Mouse (Mus musculus) midbrain, postnatal 0 days (tissue): ENCODE data around the gene Smpx. TPM values are rescaled to one million over a fixed set of nuclear protein-coding genes. Genes with fewer than 3 reads are reported as not detected.

Experiments
- ATAC-seq: fragments of 200-750 bp; cut with Nextera tagmentation; 2 replicates; pipeline ENCODE4 v1.8.0; 2017; ENCODE audit warnings: moderate number of reproducible peaks, mild to moderate bottlenecking, moderate TSS enrichment, moderate library complexity; ENCODE audit not compliant: low FRiP score
- DNase-seq: peaks from one replicate; pipeline ENCODE4 v3.0.0-alpha.2; 2015; ENCODE audit warnings: low spot score
- H3K27ac ChIP-seq: fragments of 300-500 bp; sonication (generic); 2 replicates; pipeline ENCODE4 v1.5.1; 2014; ENCODE audit warnings: low read depth, mild to moderate bottlenecking, low read length, mixed read lengths
- H3K27me3 ChIP-seq: fragments of 300-500 bp; sonication (generic); 2 replicates; pipeline ENCODE4 v1.6.1; 2014; ENCODE audit warnings: low read length, control low read depth, mixed read lengths; ENCODE audit not compliant: insufficient read depth
- H3K36me3 ChIP-seq: fragments of 300-500 bp; sonication (generic); 2 replicates; pipeline ENCODE4 v1.6.1; 2014; ENCODE audit warnings: low read length, control low read depth, mixed read lengths; ENCODE audit not compliant: insufficient read depth
- H3K4me1 ChIP-seq: fragments of 300-500 bp; sonication (generic); 2 replicates; pipeline ENCODE4 v1.6.1; 2014; ENCODE audit warnings: mild to moderate bottlenecking, control low read depth, antibody characterized with exemption, low read length, mixed read lengths; ENCODE audit not compliant: insufficient read depth
- H3K4me2 ChIP-seq: fragments of 300-500 bp; sonication (generic); 2 replicates; pipeline ENCODE4 v1.6.1; 2014; ENCODE audit warnings: low read depth, mild to moderate bottlenecking, low read length, mixed read lengths; ENCODE audit not compliant: poor library complexity, severe bottlenecking
- H3K4me3 ChIP-seq: fragments of 300-500 bp; sonication (generic); 2 replicates; pipeline ENCODE4 v1.5.1; 2014; ENCODE audit warnings: low read depth, mild to moderate bottlenecking, low read length, moderate library complexity
- H3K9ac ChIP-seq: fragments of 300-500 bp; sonication (generic); replicated peaks from 2 replicates; pipeline ENCODE4 v1.6.1; 2014; ENCODE audit warnings: mild to moderate bottlenecking, low read length, moderate library complexity, mixed read lengths; ENCODE audit not compliant: poor library complexity, severe bottlenecking
- H3K9me3 ChIP-seq: fragments of 300-500 bp; sonication (generic); 2 replicates; pipeline ENCODE4 v1.6.1; 2016; ENCODE audit warnings: low read length, control low read depth
- CTCF ChIP-seq: IDR thresholded peaks from 2 replicates; pipeline ENCODE4 v1.5.1; 2016; ENCODE audit warnings: antibody characterized with exemption, mild to moderate bottlenecking
- WGBS: fragments of 180-500 bp; shearing (Covaris S2); extraction: QIAGEN DNeasy Blood & Tissue Kit; methylation state at CpG from one replicate; pipeline ENCODE4 v1.1.7; 2014; 5-methylcytosine and 5-hydroxymethylcytosine counted together
- polyA plus RNA-seq: library from polyadenylated mRNA; unstranded; fragments of >200 nt; fragmentation: Nextera tagmentation; extraction: Ambion mirVana; gene quantifications from 2 replicates; pipeline ENCODE4 v1.2.1, GENCODE M21; 2015
- total RNA-seq: library from RNA; depleted of rRNA; stranded (reverse); fragments of >200 nt; gene quantifications from 2 replicates; pipeline ENCODE4 v1.2.3, GENCODE M21; 2014; rRNA removed

The Smpx gene
- 0.77 TPM in 1 of 2 replicates, not detected in the other for total RNA-seq
- 0.17 TPM in 1 of 2 replicates, not detected in the other for polyA plus RNA-seq

- H3K4me1 ChIP-seq: no peaks in the 10 kb centered on the region
Measured at GRCm38 (mm10) chrX:157698862-157699261, at the start of gene Smpx. Gene Smpx, plus strand, starts transcription at chrX:157698910.

GRCm38 (mm10) chrX:157655047-157655446 is 43.7 kb upstream of the Smpx start:
- Histone ChIP-seq H3K27ac (no peak overlapping the region), H3K4me1 (no peaks in the 10 kb centered on the region), H3K9ac (no peak overlapping the region), H3K4me2 (no peak overlapping the region), H3K9me3 (no peaks in the 10 kb centered on the region), H3K4me3 (no peak overlapping the region), H3K36me3 (no peaks in the 10 kb centered on the region), H3K27me3 (no peaks in the 10 kb centered on the region)
- no peak for TF ChIP-seq CTCF
- ATAC-seq (no peak), DNase-seq (no peak)

More at GRCm38 (mm10) chrX:157698862-157699261, at the start of gene Smpx:
- DNase-seq: no peak
- Histone ChIP-seq H3K27ac (no peak within 1 kb of the TSS), H3K27me3 (no peaks in the 10 kb centered on the region), H3K9me3 (no peaks in the 10 kb centered on the region), H3K9ac (no peak within 1 kb of the TSS), H3K4me3 (no peak within 1 kb of the TSS), H3K36me3 (no peaks in the 10 kb centered on the region), H3K4me2 (no peak within 1 kb of the TSS)
- no peak for ATAC-seq
- TF ChIP-seq CTCF: no peak
- WGBS: 60% methylated on average over 8 of the region's 8 CpGs

- Histone ChIP-seq H3K4me3 (no peak overlapping the region), H3K9me3 (no peaks in the 10 kb centered on the region), H3K27me3 (no peaks in the 10 kb centered on the region), H3K36me3 (no peaks in the 10 kb centered on the region), H3K4me2 (no peak overlapping the region), H3K4me1 (no peaks in the 10 kb centered on the region), H3K27ac (no peak overlapping the region), H3K9ac (no peak overlapping the region)
- DNase-seq (no peak), ATAC-seq (no peak)
- TF ChIP-seq CTCF: no peak
Measured at GRCm38 (mm10) chrX:157657356-157657755, 41.4 kb upstream of the Smpx start.

DNA sequence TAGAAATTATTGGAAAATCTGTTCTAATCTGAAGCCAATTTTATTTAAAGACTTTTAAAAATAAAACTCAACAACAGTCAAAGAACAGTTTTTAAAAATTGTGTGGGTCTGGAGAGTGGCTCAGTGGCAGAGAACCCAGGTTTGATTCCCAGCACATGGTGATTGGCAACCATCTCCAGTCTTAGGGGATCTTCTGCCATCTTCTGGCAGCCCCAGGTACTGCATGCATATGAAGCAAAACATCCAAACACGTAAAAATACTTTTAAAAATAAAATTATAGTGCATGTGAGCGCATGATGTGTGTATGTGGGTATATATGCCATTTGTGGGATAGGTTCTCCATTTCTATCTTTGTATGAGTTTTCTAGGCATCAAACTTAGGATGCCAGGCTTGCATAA is 26.9 kb upstream of the Smpx start:
- no peaks in the 10 kb centered on the region for H3K36me3 ChIP-seq
- no peak overlapping the region for H3K27ac ChIP-seq
- H3K4me2 ChIP-seq: no peak overlapping the region
- ATAC-seq (no peak), DNase-seq (no peak)
- H3K9ac ChIP-seq: no peak overlapping the region
- H3K4me1 ChIP-seq: no peaks in the 10 kb centered on the region
- no peak overlapping the region for H3K4me3 ChIP-seq
- peak; percentile 20; the same call in 1 of the 2 replicates for TF ChIP-seq CTCF
- no peaks in the 10 kb centered on the region for H3K27me3 ChIP-seq
- H3K9me3 ChIP-seq: no peaks in the 10 kb centered on the region
- 77% methylated on average over 2 of the region's 2 CpGs for WGBS

- Histone ChIP-seq H3K36me3 (no peaks in the 10 kb centered on the region), H3K27ac (no peak overlapping the region), H3K4me1 (no peaks in the 10 kb centered on the region), H3K9ac (no peak overlapping the region), H3K27me3 (no peaks in the 10 kb centered on the region), H3K4me2 (no peak overlapping the region), H3K4me3 (no peak overlapping the region), H3K9me3 (no peaks in the 10 kb centered on the region)
- no peak for TF ChIP-seq CTCF
- ATAC-seq (no peak), DNase-seq (no peak)
- 78% methylated on average over 3 of the region's 3 CpGs for WGBS
Measured at GRCm38 (mm10) chrX:157674667-157675350, 23.9 kb upstream of the Smpx start.

DNA sequence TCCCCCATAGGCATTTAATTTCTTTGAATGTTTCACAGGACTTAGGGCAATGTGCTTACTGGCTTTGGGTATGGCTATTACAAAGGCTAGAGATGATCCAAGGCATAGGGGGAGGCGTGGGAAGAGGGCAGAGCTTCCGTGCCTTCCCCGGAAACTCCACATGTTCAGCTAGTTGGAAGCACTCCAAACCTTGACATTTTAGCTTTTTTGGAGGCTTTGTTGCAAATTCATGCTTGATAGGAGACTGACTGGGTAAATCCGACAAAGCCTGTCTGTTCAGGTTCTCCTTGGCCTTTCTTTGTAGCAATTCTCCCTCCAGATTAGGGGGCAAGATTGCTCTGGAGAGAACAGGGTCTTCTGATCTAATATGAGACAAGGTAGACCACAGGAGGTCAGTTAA is 7.5 kb upstream of the Smpx start:
- H3K4me2 ChIP-seq: no peak overlapping the region
- no peaks in the 10 kb centered on the region for H3K27me3 ChIP-seq
- no peak overlapping the region for H3K27ac ChIP-seq
- no peak overlapping the region for H3K9ac ChIP-seq
- H3K4me3 ChIP-seq: no peak overlapping the region
- no peak for TF ChIP-seq CTCF
- no peaks in the 10 kb centered on the region for H3K9me3 ChIP-seq
- H3K4me1 ChIP-seq: no peaks in the 10 kb centered on the region
- no peak for ATAC-seq
- no peak for DNase-seq
- H3K36me3 ChIP-seq: no peaks in the 10 kb centered on the region
- WGBS: 68% methylated on average over 4 of the region's 4 CpGs
